Mouse (Mus musculus): ENCODE measurements around the gene D17Wsu92e.
A peak's percentile ranks its signal among the peaks of the same experiment; 100 is the strongest.

D17Wsu92e gene

GRCm38 (mm10) chr17:27748123-27748522 is 72.3 kb downstream of the D17Wsu92e start:
- no peak for DNase-seq (ENCODE audit: low read depth, low spot score)

GRCm38 (mm10) chr17:27746446-27746845 is 74.0 kb downstream of the D17Wsu92e start:
- DNase-seq (ENCODE audit: low read depth, low spot score), result no peak

- DNase-seq (ENCODE audit: low read depth, low spot score), result no peak
Observed at GRCm38 (mm10) chr17:27740961-27741360, 79.5 kb downstream of the D17Wsu92e start.

- no peak for DNase-seq (ENCODE audit: low read depth, low spot score)
Observed at GRCm38 (mm10) chr17:27734344-27735073, 85.9 kb downstream of the D17Wsu92e start.

GRCm38 (mm10) chr17:27732694-27733093 is 87.8 kb downstream of the D17Wsu92e start:
- DNase-seq (ENCODE audit: low read depth, low spot score), result no peak

GRCm38 (mm10) chr17:27732152-27732551 is 88.3 kb downstream of the D17Wsu92e start:
- no peak for DNase-seq (ENCODE audit: low read depth, low spot score)

GRCm38 (mm10) chr17:27728770-27729169 is 91.7 kb downstream of the D17Wsu92e start, which contains the start of gene Spdef:
Gene Spdef (minus strand): TSS chr17:27728955.
- no peak for DNase-seq (ENCODE audit: low read depth, low spot score)

GRCm38 (mm10) chr17:27726527-27726926 is 93.9 kb downstream of the D17Wsu92e start:
- DNase-seq (ENCODE audit: low read depth, low spot score), result no peak

- DNase-seq (ENCODE audit: low read depth, low spot score), result no peak
Observed at GRCm38 (mm10) chr17:27725412-27725811, 95.0 kb downstream of the D17Wsu92e start.

- no peak for DNase-seq (ENCODE audit: low read depth, low spot score)
Observed at GRCm38 (mm10) chr17:27725011-27725410, 95.4 kb downstream of the D17Wsu92e start.

- DNase-seq (ENCODE audit: low read depth, low spot score), result no peak
Observed at GRCm38 (mm10) chr17:27724327-27724726, 96.1 kb downstream of the D17Wsu92e start.

GRCm38 (mm10) chr17:27721125-27721664 is 99.3 kb downstream of the D17Wsu92e start:
- no peak for DNase-seq (ENCODE audit: low read depth, low spot score)

GRCm38 (mm10) chr17:27720326-27720725 is 100.1 kb downstream of the D17Wsu92e start:
- no peak for DNase-seq (ENCODE audit: low read depth, low spot score)

- no peak for DNase-seq (ENCODE audit: low read depth, low spot score)
Observed at GRCm38 (mm10) chr17:27719663-27720062, 100.8 kb downstream of the D17Wsu92e start.

GRCm38 (mm10) chr17:27718250-27718649 is 102.2 kb downstream of the D17Wsu92e start:
- no peak for DNase-seq (ENCODE audit: low read depth, low spot score)

- peak; percentile 70 for DNase-seq (ENCODE audit: low read depth, low spot score)
Observed at GRCm38 (mm10) chr17:27716804-27717203, 103.6 kb downstream of the D17Wsu92e start.

GRCm38 (mm10) chr17:27712832-27713231 is 107.6 kb downstream of the D17Wsu92e start:
- DNase-seq (ENCODE audit: low read depth, low spot score), result no peak

GRCm38 (mm10) chr17:27709650-27710049 is 110.8 kb downstream of the D17Wsu92e start:
- DNase-seq (ENCODE audit: low read depth, low spot score), result no peak

- DNase-seq (ENCODE audit: low read depth, low spot score), result peak; percentile 89
Observed at GRCm38 (mm10) chr17:27707954-27708661, 112.3 kb downstream of the D17Wsu92e start.

- no peak for DNase-seq (ENCODE audit: low read depth, low spot score)
Observed at GRCm38 (mm10) chr17:27705661-27706060, 114.8 kb downstream of the D17Wsu92e start.

GRCm38 (mm10) chr17:27703961-27704621 is 116.4 kb downstream of the D17Wsu92e start:
- peak; percentile 79 for DNase-seq (ENCODE audit: low read depth, low spot score)

- no peak for DNase-seq (ENCODE audit: low read depth, low spot score)
Observed at GRCm38 (mm10) chr17:27702518-27702917, 117.9 kb downstream of the D17Wsu92e start.

Measured in WW6 (cell line).